Mouse (Mus musculus): ENCODE results near the gene Ust. TPM values are rescaled to one million over a fixed set of nuclear protein-coding genes. Genes with fewer than 3 reads are reported as not detected.

The Ust gene
- total and polyA plus RNA-seq, 3 experiments = 0.11 TPM; not detected in 2

DNA sequence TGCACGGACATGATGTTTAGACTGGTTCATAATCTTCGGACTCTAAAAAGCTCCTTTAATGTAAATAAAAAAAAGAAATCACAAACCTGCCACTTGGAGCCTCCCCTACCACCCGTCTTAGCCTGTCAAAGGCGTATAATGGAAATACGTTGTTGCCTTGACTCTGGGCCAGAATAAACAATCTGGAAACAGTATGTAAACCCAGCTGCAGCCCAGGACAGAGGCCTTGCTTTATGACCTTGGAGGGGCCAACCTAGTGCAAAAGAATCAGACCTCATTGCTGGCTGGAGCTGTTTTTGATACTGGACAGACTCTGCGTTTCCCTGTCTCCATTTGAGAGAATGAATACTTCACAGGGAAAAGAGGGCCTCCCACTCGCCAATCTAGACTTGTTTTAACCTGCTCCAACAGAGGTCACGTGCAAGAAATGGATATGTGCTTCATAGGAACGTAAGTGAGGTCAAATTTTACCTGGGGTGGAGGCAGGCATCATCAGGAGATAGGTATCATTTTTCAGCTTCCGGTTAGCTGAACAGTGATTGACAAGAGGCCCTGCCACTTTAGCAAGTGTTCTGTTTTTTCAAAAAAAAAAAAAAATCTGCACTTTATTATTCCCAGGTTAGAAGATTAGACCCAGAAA lies 305.2 kb downstream of the Ust start:
- H3K36me3 ChIP-seq (replicated peaks) = no peaks in the 10 kb centered on the region
- H3K4me1 ChIP-seq (ENCODE audit: insufficient read depth, low read depth, low read length) = no peaks in the 10 kb centered on the region
- H3K9me3 ChIP-seq (replicated peaks) = no peaks in the 10 kb centered on the region
- no peak for DNase-seq (ENCODE audit: low spot score)
- no peaks in the 10 kb centered on the region for H3K27me3 ChIP-seq (ENCODE audit: insufficient read depth, low read length)
- no peak for ATAC-seq (ENCODE audit: extremely low read depth, insufficient number of reproducible peaks, low FRiP score, poor library complexity, severe bottlenecking)
- TF ChIP-seq GATA1 (IDR thresholded peaks at IDR 0.05; ENCODE audit: borderline replicate concordance, low read length) = no peak
- no peak for TF ChIP-seq CTCF (IDR thresholded peaks at IDR 0.05; ENCODE audit: low read depth, low read length)
- no peak for TF ChIP-seq TAL1 (conservative IDR thresholded peaks at IDR 0.05; ENCODE audit: low read depth, low read length)
- TF ChIP-seq POLR2AphosphoS5 (IDR thresholded peaks at IDR 0.05; ENCODE audit: insufficient replicate concordance, low read depth, low read length) = no peak
- no peak for TF ChIP-seq GATA2 (IDR thresholded peaks at IDR 0.05; ENCODE audit: borderline replicate concordance, low read depth, low read length)
- no peak overlapping the region for H3K4me3 ChIP-seq (ENCODE audit: low read depth, low read length)

DNA sequence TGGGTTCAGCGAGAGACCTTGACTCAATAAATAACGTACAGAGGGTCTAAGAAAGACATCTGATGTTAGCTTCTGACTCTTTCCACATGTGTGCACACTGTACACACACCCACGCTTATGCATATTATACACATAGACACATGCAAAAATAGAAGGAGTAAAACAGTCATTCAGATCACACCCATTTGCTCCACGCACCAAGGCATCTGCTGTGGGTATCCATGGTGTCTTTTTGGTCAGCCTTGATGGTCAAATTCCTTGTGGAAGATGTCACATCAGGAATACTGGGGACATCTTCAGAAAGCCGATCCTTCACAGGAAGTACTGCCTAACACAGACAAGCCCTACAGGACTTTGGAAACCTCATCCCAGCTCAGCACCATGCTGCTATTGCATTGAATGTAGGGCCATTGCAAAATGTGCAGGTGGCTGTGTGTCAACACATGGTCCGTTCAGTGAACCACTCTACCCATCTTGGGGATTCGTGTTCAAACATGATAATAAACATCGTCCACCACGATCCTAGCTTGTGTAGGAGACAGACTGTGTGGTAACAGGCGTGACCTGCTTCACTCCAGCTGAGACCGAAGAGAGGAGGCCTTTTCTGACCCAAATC lies 305.9 kb downstream of the Ust start:
- no peaks in the 10 kb centered on the region for H3K27me3 ChIP-seq (ENCODE audit: insufficient read depth, low read length)
- H3K4me3 ChIP-seq (ENCODE audit: low read depth, low read length) = no peak overlapping the region
- TF ChIP-seq TAL1 (conservative IDR thresholded peaks at IDR 0.05; ENCODE audit: low read depth, low read length) (no peak), CTCF (IDR thresholded peaks at IDR 0.05; ENCODE audit: low read depth, low read length) (no peak), GATA1 (IDR thresholded peaks at IDR 0.05; ENCODE audit: borderline replicate concordance, low read length) (no peak), GATA2 (IDR thresholded peaks at IDR 0.05; ENCODE audit: borderline replicate concordance, low read depth, low read length) (no peak), POLR2AphosphoS5 (IDR thresholded peaks at IDR 0.05; ENCODE audit: insufficient replicate concordance, low read depth, low read length) (no peak)
- no peaks in the 10 kb centered on the region for H3K9me3 ChIP-seq (replicated peaks)
- H3K4me1 ChIP-seq (ENCODE audit: insufficient read depth, low read depth, low read length) = no peaks in the 10 kb centered on the region
- H3K36me3 ChIP-seq (replicated peaks) = no peaks in the 10 kb centered on the region
- ATAC-seq (ENCODE audit: extremely low read depth, insufficient number of reproducible peaks, low FRiP score, poor library complexity, severe bottlenecking) (no peak), DNase-seq (ENCODE audit: low spot score) (no peak)

DNA sequence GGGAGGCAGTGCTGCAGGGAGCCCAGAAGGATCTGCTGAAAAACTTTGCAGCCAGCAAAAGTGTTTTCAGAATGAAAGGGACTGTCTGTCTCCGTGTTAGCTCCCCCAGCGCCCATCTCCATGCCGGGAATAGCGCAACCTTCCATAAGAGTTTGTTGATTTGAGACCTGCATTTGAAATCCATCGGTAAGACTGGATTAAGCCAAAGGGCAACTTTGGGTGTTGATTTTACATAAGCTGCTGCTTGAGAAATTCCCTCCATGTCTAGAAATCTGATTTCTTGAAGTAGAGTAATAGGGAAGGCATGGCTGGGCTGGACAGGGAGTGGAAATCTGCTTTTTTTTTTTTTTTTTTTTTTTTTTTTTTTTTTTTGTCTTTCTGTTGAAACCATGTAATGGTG lies 306.9 kb downstream of the Ust start:
- no peak for TF ChIP-seq TAL1 (conservative IDR thresholded peaks at IDR 0.05; ENCODE audit: low read depth, low read length)
- no peak for ATAC-seq (ENCODE audit: extremely low read depth, insufficient number of reproducible peaks, low FRiP score, poor library complexity, severe bottlenecking)
- no peaks in the 10 kb centered on the region for H3K27me3 ChIP-seq (ENCODE audit: insufficient read depth, low read length)
- no peak for DNase-seq (ENCODE audit: low spot score)
- no peaks in the 10 kb centered on the region for H3K4me1 ChIP-seq (ENCODE audit: insufficient read depth, low read depth, low read length)
- no peaks in the 10 kb centered on the region for H3K9me3 ChIP-seq (replicated peaks)
- no peaks in the 10 kb centered on the region for H3K36me3 ChIP-seq (replicated peaks)
- no peak overlapping the region for H3K4me3 ChIP-seq (ENCODE audit: low read depth, low read length)

DNA sequence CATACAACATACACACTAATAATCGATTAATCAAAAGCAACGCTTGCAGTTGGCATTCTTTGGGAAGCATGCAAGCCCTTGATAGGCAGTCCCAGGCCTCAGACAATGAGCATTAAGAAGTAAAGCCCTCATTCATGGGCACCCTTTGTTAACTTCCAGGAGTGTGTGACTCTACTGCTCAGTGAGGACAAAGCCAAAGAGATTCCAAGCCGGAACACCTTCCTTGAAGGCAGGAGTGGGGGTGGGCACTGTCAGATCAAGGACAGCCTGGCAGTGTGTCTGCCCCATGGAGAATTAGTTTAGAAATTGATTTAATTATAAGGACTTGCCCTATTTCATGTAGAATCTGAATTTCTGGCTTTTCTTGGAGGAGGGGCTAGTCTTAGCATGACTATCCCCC lies 308.3 kb downstream of the Ust start:
- no peak overlapping the region for H3K4me3 ChIP-seq (ENCODE audit: low read depth, low read length)
- H3K4me1 ChIP-seq (ENCODE audit: insufficient read depth, low read depth, low read length) = no peaks in the 10 kb centered on the region
- H3K36me3 ChIP-seq (replicated peaks) = no peaks in the 10 kb centered on the region
- DNase-seq (ENCODE audit: low spot score) (no peak), ATAC-seq (ENCODE audit: extremely low read depth, insufficient number of reproducible peaks, low FRiP score, poor library complexity, severe bottlenecking) (no peak)
- TF ChIP-seq TAL1 (conservative IDR thresholded peaks at IDR 0.05; ENCODE audit: low read depth, low read length) (no peak), GATA2 (IDR thresholded peaks at IDR 0.05; ENCODE audit: borderline replicate concordance, low read depth, low read length) (no peak), GATA1 (IDR thresholded peaks at IDR 0.05; ENCODE audit: borderline replicate concordance, low read length) (no peak), CTCF (IDR thresholded peaks at IDR 0.05; ENCODE audit: low read depth, low read length) (no peak), POLR2AphosphoS5 (IDR thresholded peaks at IDR 0.05; ENCODE audit: insufficient replicate concordance, low read depth, low read length) (no peak)
- H3K27me3 ChIP-seq (ENCODE audit: insufficient read depth, low read length) = no peaks in the 10 kb centered on the region
- no peaks in the 10 kb centered on the region for H3K9me3 ChIP-seq (replicated peaks)

DNA sequence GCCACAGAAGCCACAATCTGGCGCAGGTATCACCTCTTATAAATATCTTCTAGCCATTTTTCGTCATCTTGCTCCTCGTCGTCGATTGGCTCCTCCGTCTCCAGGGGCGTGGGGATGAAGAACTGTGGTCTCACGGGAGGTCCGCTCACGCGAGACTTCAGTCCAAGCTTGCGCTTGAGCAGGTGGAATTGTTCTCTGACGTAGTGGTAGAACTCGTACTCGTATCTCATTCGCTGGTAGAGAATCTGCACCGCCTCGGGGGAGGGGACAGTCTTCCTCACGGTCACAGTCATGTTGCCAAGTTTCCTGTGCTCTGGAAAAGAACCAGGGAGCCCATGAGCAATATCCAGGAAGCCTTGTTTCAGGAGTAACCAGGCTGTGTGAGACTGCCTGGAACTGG lies 311.3 kb downstream of the Ust start:
- H3K9me3 ChIP-seq (replicated peaks) = no peaks in the 10 kb centered on the region
- H3K36me3 ChIP-seq (replicated peaks) = no peaks in the 10 kb centered on the region
- DNase-seq (ENCODE audit: low spot score) (no peak), ATAC-seq (ENCODE audit: extremely low read depth, insufficient number of reproducible peaks, low FRiP score, poor library complexity, severe bottlenecking) (no peak)
- no peak overlapping the region for H3K4me3 ChIP-seq (ENCODE audit: low read depth, low read length)
- no peak for TF ChIP-seq GATA1 (IDR thresholded peaks at IDR 0.05; ENCODE audit: borderline replicate concordance, low read length)
- no peak for TF ChIP-seq GATA2 (IDR thresholded peaks at IDR 0.05; ENCODE audit: borderline replicate concordance, low read depth, low read length)
- no peak for TF ChIP-seq CTCF (IDR thresholded peaks at IDR 0.05; ENCODE audit: low read depth, low read length)
- TF ChIP-seq TAL1 (conservative IDR thresholded peaks at IDR 0.05; ENCODE audit: low read depth, low read length) = no peak
- no peak for TF ChIP-seq POLR2AphosphoS5 (IDR thresholded peaks at IDR 0.05; ENCODE audit: insufficient replicate concordance, low read depth, low read length)
- H3K27me3 ChIP-seq (ENCODE audit: insufficient read depth, low read length) = no peaks in the 10 kb centered on the region
- no peaks in the 10 kb centered on the region for H3K4me1 ChIP-seq (ENCODE audit: insufficient read depth, low read depth, low read length)

DNA sequence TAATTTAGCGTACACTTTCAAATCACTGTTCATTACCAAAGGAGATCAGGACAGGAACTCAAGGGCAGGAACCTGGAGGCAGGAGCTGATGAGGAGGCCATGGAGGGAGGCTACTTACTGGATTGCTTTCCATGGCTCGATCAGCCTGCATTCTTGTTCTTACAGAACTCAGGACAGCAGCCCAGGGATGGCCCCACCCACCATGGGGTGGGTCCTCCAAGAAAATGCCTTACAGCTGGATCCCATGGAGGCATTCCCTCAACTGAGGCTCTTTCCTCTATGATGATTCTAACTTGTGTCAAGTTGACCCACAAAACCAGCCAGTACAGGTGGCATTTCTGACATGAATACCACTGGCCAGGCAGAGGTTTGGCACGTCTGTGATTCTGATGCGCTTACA lies 314.9 kb downstream of the Ust start:
- ATAC-seq (ENCODE audit: extremely low read depth, insufficient number of reproducible peaks, low FRiP score, poor library complexity, severe bottlenecking) (no peak), DNase-seq (ENCODE audit: low spot score) (no peak)
- Histone ChIP-seq H3K36me3 (replicated peaks) (no peaks in the 10 kb centered on the region), H3K9me3 (replicated peaks) (no peaks in the 10 kb centered on the region), H3K27me3 (ENCODE audit: insufficient read depth, low read length) (peaks cover 2% of the 10 kb centered on the region; the same call in 1 of the 2 replicates), H3K4me1 (ENCODE audit: insufficient read depth, low read depth, low read length) (no peaks in the 10 kb centered on the region), H3K4me3 (ENCODE audit: low read depth, low read length) (no peak overlapping the region)
- no peak for TF ChIP-seq TAL1 (conservative IDR thresholded peaks at IDR 0.05; ENCODE audit: low read depth, low read length)
- TF ChIP-seq GATA1 (IDR thresholded peaks at IDR 0.05; ENCODE audit: borderline replicate concordance, low read length) = no peak
- TF ChIP-seq GATA2 (IDR thresholded peaks at IDR 0.05; ENCODE audit: borderline replicate concordance, low read depth, low read length) = no peak
- no peak for TF ChIP-seq CTCF (IDR thresholded peaks at IDR 0.05; ENCODE audit: low read depth, low read length)
- TF ChIP-seq POLR2AphosphoS5 (IDR thresholded peaks at IDR 0.05; ENCODE audit: insufficient replicate concordance, low read depth, low read length) = no peak

Data from G1E (cell line).